Mouse (Mus musculus): Measurements from ENCODE around the gene Rprd1b. TPM values are rescaled to one million over a fixed set of nuclear protein-coding genes. Genes with fewer than 3 reads are reported as not detected.

Gene Rprd1b
- polyA plus RNA-seq, 1 experiment from 2014 or later: 36.6 TPM

- Histone ChIP-seq H3K4me3 (replicated peaks; ENCODE audit: low read length) (no peak overlapping the region), H3K4me2 (ENCODE audit: low read length) (no peak overlapping the region), H3K27me3 (replicated peaks; ENCODE audit: control insufficient read depth, insufficient read depth, low read length) (no peaks in the 10 kb centered on the region), H3K4me1 (replicated peaks; ENCODE audit: control insufficient read depth, insufficient read depth, low read length) (peaks cover 11% of the 10 kb centered on the region), H3K9ac (replicated peaks; ENCODE audit: low read depth, low read length) (no peak overlapping the region), H3K9me3 (ENCODE audit: control insufficient read depth, low read length) (no peaks in the 10 kb centered on the region), H3K27ac (ENCODE audit: low read length) (no peak overlapping the region), H3K36me3 (ENCODE audit: control insufficient read depth, insufficient read depth) (peaks cover 5% of the 10 kb centered on the region; the same call in 1 of the 2 replicates)
- ATAC-seq: no peak
- WGBS: 96% methylated on average over 5 of the region's 5 CpGs
Measured at GRCm38 (mm10) chr2:158067260-158067824, 39.0 kb downstream of the Rprd1b start.

- no peak overlapping the region for H3K4me3 ChIP-seq (replicated peaks; ENCODE audit: low read length)
- H3K27me3 ChIP-seq (replicated peaks; ENCODE audit: control insufficient read depth, insufficient read depth, low read length): no peaks in the 10 kb centered on the region
- no peak overlapping the region for H3K9ac ChIP-seq (replicated peaks; ENCODE audit: low read depth, low read length)
- no peaks in the 10 kb centered on the region for H3K9me3 ChIP-seq (ENCODE audit: control insufficient read depth, low read length)
- H3K4me1 ChIP-seq (replicated peaks; ENCODE audit: control insufficient read depth, insufficient read depth, low read length): peaks cover 11% of the 10 kb centered on the region
- H3K4me2 ChIP-seq (ENCODE audit: low read length): no peak overlapping the region
- H3K36me3 ChIP-seq (ENCODE audit: control insufficient read depth, insufficient read depth): peaks cover 5% of the 10 kb centered on the region; the same call in 1 of the 2 replicates
- no peak overlapping the region for H3K27ac ChIP-seq (ENCODE audit: low read length)
- no peak for ATAC-seq
Measured at GRCm38 (mm10) chr2:158068444-158068971, 40.2 kb downstream of the Rprd1b start.

- no peak overlapping the region for H3K4me3 ChIP-seq (replicated peaks; ENCODE audit: low read length)
- no peak overlapping the region for H3K9ac ChIP-seq (replicated peaks; ENCODE audit: low read depth, low read length)
- H3K4me1 ChIP-seq (replicated peaks; ENCODE audit: control insufficient read depth, insufficient read depth, low read length): peaks cover 6% of the 10 kb centered on the region
- no peak overlapping the region for H3K27ac ChIP-seq (ENCODE audit: low read length)
- peaks cover 8% of the 10 kb centered on the region for H3K36me3 ChIP-seq (ENCODE audit: control insufficient read depth, insufficient read depth)
- no peak overlapping the region for H3K4me2 ChIP-seq (ENCODE audit: low read length)
- 87% methylated on average over 3 of the region's 3 CpGs for WGBS
- H3K27me3 ChIP-seq (replicated peaks; ENCODE audit: control insufficient read depth, insufficient read depth, low read length): no peaks in the 10 kb centered on the region
- H3K9me3 ChIP-seq (ENCODE audit: control insufficient read depth, low read length): no peaks in the 10 kb centered on the region
- no peak for ATAC-seq
Measured at GRCm38 (mm10) chr2:158070885-158071632, 42.8 kb downstream of the Rprd1b start.

- Histone ChIP-seq H3K9me3 (ENCODE audit: control insufficient read depth, low read length) (no peaks in the 10 kb centered on the region), H3K4me1 (replicated peaks; ENCODE audit: control insufficient read depth, insufficient read depth, low read length) (peaks cover under 1% of the 10 kb centered on the region), H3K27ac (ENCODE audit: low read length) (no peak overlapping the region), H3K27me3 (replicated peaks; ENCODE audit: control insufficient read depth, insufficient read depth, low read length) (no peaks in the 10 kb centered on the region), H3K36me3 (ENCODE audit: control insufficient read depth, insufficient read depth) (peaks cover 11% of the 10 kb centered on the region), H3K9ac (replicated peaks; ENCODE audit: low read depth, low read length) (no peak overlapping the region), H3K4me3 (replicated peaks; ENCODE audit: low read length) (no peak overlapping the region), H3K4me2 (ENCODE audit: low read length) (no peak overlapping the region)
- ATAC-seq: no peak
- 91% methylated on average over 5 of the region's 5 CpGs for WGBS
Measured at GRCm38 (mm10) chr2:158071633-158071995, 43.3 kb downstream of the Rprd1b start.

GRCm38 (mm10) chr2:158074835-158075234, 46.5 kb downstream of the Rprd1b start:
- H3K9me3 ChIP-seq (ENCODE audit: control insufficient read depth, low read length): no peaks in the 10 kb centered on the region
- WGBS: 86% methylated on average over 5 of the region's 5 CpGs
- H3K4me2 ChIP-seq (ENCODE audit: low read length): no peak overlapping the region
- peaks cover 12% of the 10 kb centered on the region for H3K36me3 ChIP-seq (ENCODE audit: control insufficient read depth, insufficient read depth)
- H3K4me1 ChIP-seq (replicated peaks; ENCODE audit: control insufficient read depth, insufficient read depth, low read length): no peaks in the 10 kb centered on the region
- no peaks in the 10 kb centered on the region for H3K27me3 ChIP-seq (replicated peaks; ENCODE audit: control insufficient read depth, insufficient read depth, low read length)
- no peak overlapping the region for H3K27ac ChIP-seq (ENCODE audit: low read length)
- no peak overlapping the region for H3K4me3 ChIP-seq (replicated peaks; ENCODE audit: low read length)
- no peak for ATAC-seq
- no peak overlapping the region for H3K9ac ChIP-seq (replicated peaks; ENCODE audit: low read depth, low read length)

GRCm38 (mm10) chr2:158076690-158077089, 48.4 kb downstream of the Rprd1b start:
- 82% methylated on average over 6 of the region's 6 CpGs for WGBS
- no peak overlapping the region for H3K4me2 ChIP-seq (ENCODE audit: low read length)
- H3K36me3 ChIP-seq (ENCODE audit: control insufficient read depth, insufficient read depth): peaks cover 10% of the 10 kb centered on the region
- no peak for ATAC-seq
- H3K4me1 ChIP-seq (replicated peaks; ENCODE audit: control insufficient read depth, insufficient read depth, low read length): no peaks in the 10 kb centered on the region
- no peaks in the 10 kb centered on the region for H3K9me3 ChIP-seq (ENCODE audit: control insufficient read depth, low read length)
- H3K27ac ChIP-seq (ENCODE audit: low read length): no peak overlapping the region
- no peak overlapping the region for H3K4me3 ChIP-seq (replicated peaks; ENCODE audit: low read length)
- no peak overlapping the region for H3K9ac ChIP-seq (replicated peaks; ENCODE audit: low read depth, low read length)
- no peaks in the 10 kb centered on the region for H3K27me3 ChIP-seq (replicated peaks; ENCODE audit: control insufficient read depth, insufficient read depth, low read length)

GRCm38 (mm10) chr2:158077981-158078380, 49.7 kb downstream of the Rprd1b start:
- Histone ChIP-seq H3K9me3 (ENCODE audit: control insufficient read depth, low read length) (no peaks in the 10 kb centered on the region), H3K4me2 (ENCODE audit: low read length) (no peak overlapping the region), H3K9ac (replicated peaks; ENCODE audit: low read depth, low read length) (no peak overlapping the region), H3K4me3 (replicated peaks; ENCODE audit: low read length) (no peak overlapping the region), H3K27me3 (replicated peaks; ENCODE audit: control insufficient read depth, insufficient read depth, low read length) (no peaks in the 10 kb centered on the region), H3K4me1 (replicated peaks; ENCODE audit: control insufficient read depth, insufficient read depth, low read length) (no peaks in the 10 kb centered on the region), H3K27ac (ENCODE audit: low read length) (no peak overlapping the region), H3K36me3 (ENCODE audit: control insufficient read depth, insufficient read depth) (peaks cover 10% of the 10 kb centered on the region)
- ATAC-seq: no peak
- 24% methylated on average over 2 of the region's 2 CpGs for WGBS

- Histone ChIP-seq H3K9me3 (ENCODE audit: control insufficient read depth, low read length) (no peaks in the 10 kb centered on the region), H3K4me2 (ENCODE audit: low read length) (no peak overlapping the region), H3K9ac (replicated peaks; ENCODE audit: low read depth, low read length) (no peak overlapping the region), H3K27ac (ENCODE audit: low read length) (no peak overlapping the region), H3K27me3 (replicated peaks; ENCODE audit: control insufficient read depth, insufficient read depth, low read length) (no peaks in the 10 kb centered on the region), H3K4me3 (replicated peaks; ENCODE audit: low read length) (no peak overlapping the region), H3K36me3 (ENCODE audit: control insufficient read depth, insufficient read depth) (peaks cover 10% of the 10 kb centered on the region), H3K4me1 (replicated peaks; ENCODE audit: control insufficient read depth, insufficient read depth, low read length) (no peaks in the 10 kb centered on the region)
- no peak for ATAC-seq
- 57% methylated on average over 7 of the region's 7 CpGs for WGBS
Measured at GRCm38 (mm10) chr2:158078971-158079370, 50.7 kb downstream of the Rprd1b start.

- Histone ChIP-seq H3K9ac (replicated peaks; ENCODE audit: low read depth, low read length) (no peak overlapping the region), H3K4me1 (replicated peaks; ENCODE audit: control insufficient read depth, insufficient read depth, low read length) (no peaks in the 10 kb centered on the region), H3K27me3 (replicated peaks; ENCODE audit: control insufficient read depth, insufficient read depth, low read length) (no peaks in the 10 kb centered on the region), H3K4me2 (ENCODE audit: low read length) (no peak overlapping the region), H3K27ac (ENCODE audit: low read length) (no peak overlapping the region), H3K4me3 (replicated peaks; ENCODE audit: low read length) (no peak overlapping the region), H3K9me3 (ENCODE audit: control insufficient read depth, low read length) (no peaks in the 10 kb centered on the region), H3K36me3 (ENCODE audit: control insufficient read depth, insufficient read depth) (peaks cover 10% of the 10 kb centered on the region)
- 63% methylated on average over 9 of the region's 9 CpGs for WGBS
- ATAC-seq: no peak
Measured at GRCm38 (mm10) chr2:158079843-158080395, 51.6 kb downstream of the Rprd1b start.

All from forebrain, embryonic 16.5 days (tissue).